18 mouse cellular contexts compared by ENCODE assay signal in genomic region chr1:59606479-59606878, GRCm38 (mm10).
"Had no signal": no experiment of that assay in that cellular context is flagged by ENCODE, and none has a peak within 500 bp of the region (broad histone marks: within the 10 kb centered on the region; RNA-seq: fewer than 3 reads in every experiment).

No protein-coding gene starts in this region.

- H3K27ac ChIP-seq: kidney, embryonic 15.5 days; left cerebral cortex, adult 2 months; liver, embryonic 13.5 days; neural tube, embryonic 13.5 days; stomach, postnatal 0 days had no signal

- H3K27me3 ChIP-seq: kidney, embryonic 15.5 days; neural tube, embryonic 13.5 days had no signal

- H3K4me1 ChIP-seq: liver, embryonic 13.5 days had no signal

- H3K9me3 ChIP-seq: kidney, embryonic 15.5 days; liver, embryonic 13.5 days; neural tube, embryonic 13.5 days had no signal

- H3K36me3 ChIP-seq: kidney, embryonic 15.5 days; liver, embryonic 13.5 days; neural tube, embryonic 13.5 days had no signal

- H3K4me3 ChIP-seq: kidney, embryonic 15.5 days; left cerebral cortex, adult 2 months; liver, embryonic 13.5 days; myocyte; neural tube, embryonic 13.5 days had no signal

- ATAC-seq: midbrain, embryonic 16.5 days had no signal

- H3K4me2 ChIP-seq: kidney, embryonic 15.5 days; liver, embryonic 13.5 days; midbrain, embryonic 11.5 days; neural tube, embryonic 13.5 days had no signal

- DNase-seq: kidney, postnatal 10 days; kidney, postnatal 36 days; layer of hippocampus, postnatal 36 days; liver, embryonic 13.5 days; lung, adult 2 months; lung, postnatal 14 days; lung, postnatal 4 days; right cerebral cortex, postnatal 4 days; thymus, adult 18-20 months; thymus, postnatal 14 days; thymus, postnatal 4 days had no signal

- H3K9ac ChIP-seq: kidney, embryonic 15.5 days; liver, embryonic 13.5 days; neural tube, embryonic 13.5 days had no signal
